Mouse (Mus musculus) lung, postnatal 36 days (tissue): ENCODE data around the gene Pex6.
"Not testable (repeated sequence)": the region's sequence is repeated elsewhere in the genome, so short reads cannot be mapped to it uniquely, and the experiment has no call there.

Source experiments
- DNase-seq: peaks from one replicate; pipeline ENCODE4 v3.0.0; 2022; ENCODE audit warnings: mixed read lengths

Gene Pex6

DNA sequence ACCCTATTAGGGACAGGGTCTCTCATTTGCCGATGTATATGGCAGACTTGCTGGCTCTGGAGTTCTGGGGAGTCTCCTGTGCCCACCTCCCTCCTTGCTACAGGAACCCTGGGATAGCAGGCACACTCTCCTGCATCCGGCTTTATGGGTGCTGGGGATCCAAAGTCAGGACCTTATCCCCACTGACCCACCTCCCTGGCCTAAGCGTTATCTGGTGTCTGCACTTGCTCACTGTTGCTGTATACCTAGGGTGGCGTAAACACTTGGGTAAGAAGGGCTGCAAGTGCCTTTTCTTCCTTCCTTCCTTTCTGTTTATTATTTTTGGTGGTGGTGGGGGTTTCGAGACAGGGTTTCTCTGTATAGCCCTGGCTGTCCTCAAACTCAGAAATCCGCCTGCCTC, 30.0 kb downstream of the Pex6 start:
- no peak for DNase-seq

DNA sequence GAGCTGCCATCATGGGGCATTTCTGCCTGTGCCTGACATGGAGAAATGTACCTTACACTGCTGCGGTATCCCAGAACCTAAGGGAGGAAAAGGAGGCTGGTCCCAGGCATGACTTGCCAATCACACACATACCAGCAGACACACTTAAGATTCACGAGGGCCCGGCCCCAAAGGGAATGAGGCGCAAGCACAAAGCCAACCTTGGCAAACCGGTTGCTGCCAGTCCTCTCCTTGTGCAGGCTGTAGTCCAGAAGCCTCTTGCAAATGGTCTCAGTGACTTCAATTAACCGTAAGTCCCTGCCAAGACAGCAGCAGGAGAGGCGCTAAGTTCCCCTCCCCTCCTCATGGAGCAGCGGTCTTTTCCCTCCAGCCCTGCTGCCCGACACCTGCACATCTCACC, 31.7 kb downstream of the Pex6 start:
- DNase-seq = peak; percentile 76

- DNase-seq = no peak
These were observed 34.2 kb downstream of the Pex6 start for GRCm38 (mm10) chr17:46745506-46745905.

DNA sequence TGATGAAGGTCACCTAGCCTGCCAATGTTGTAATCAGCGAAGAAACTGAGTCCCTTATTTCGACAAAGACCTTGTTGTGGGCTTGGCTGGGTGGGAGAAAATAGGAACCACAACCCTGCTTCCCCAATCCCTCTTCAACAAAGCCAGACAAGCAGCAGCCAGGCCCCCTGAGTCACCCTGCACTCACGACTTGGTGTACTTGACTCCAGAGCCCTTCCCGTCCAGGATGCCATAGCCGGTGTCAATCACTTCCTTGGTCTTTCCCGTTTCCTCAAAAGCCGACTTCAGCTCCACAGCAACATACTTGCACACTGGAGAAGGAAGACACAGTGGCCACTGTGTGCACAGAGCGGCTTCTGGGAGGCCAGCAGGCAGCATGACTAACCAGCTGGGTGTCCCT, 36.0 kb downstream of the Pex6 start:
- peak; percentile 39 for DNase-seq

- DNase-seq = no peak
These were observed 36.5 kb downstream of the Pex6 start for GRCm38 (mm10) chr17:46747806-46748205.

- no peak for DNase-seq
These were observed 38.0 kb downstream of the Pex6 start for GRCm38 (mm10) chr17:46749282-46749681.

GRCm38 (mm10) chr17:46750580-46750979, 39.3 kb downstream of the Pex6 start:
- no peak for DNase-seq

DNA sequence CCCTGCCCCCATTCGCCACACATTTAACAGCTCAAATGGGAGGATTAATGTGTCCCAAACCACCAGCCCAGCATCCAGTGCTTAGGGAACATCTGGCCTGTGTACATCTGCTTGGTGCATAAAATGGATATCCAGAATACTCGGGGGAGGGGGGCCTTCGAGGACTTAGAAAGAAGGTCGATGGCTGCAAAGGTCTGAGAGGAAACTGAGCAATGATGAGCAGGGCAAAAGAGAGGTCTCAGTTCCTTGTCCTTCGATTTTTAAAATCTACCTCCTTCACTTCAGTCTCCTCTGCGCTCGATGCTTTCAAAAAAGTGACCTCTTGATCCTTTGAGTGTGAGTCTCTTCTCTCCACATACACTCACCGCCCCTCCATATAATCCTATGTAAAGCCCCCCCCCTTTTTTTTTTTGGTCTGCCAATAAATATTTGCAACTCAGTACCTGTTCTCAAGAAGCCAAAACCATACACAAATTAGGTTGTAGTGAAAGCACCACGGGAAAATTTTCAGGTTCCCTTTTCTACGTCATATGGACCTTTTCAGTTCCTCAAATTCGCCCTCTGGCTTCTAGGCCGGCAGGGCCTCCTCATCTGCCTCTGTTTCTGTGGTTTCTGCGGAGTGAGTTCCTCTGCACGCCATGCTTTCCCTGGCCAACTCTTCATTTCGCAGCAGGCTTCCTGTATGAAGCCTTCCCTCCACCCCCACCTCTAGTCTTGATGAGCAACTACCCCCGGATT, 40.0 kb downstream of the Pex6 start:
- peak; percentile 76 for DNase-seq

- DNase-seq = peak; percentile 99
These were observed 40.7 kb downstream of the Pex6 start, which contains the start of gene Cnpy3 for GRCm38 (mm10) chr17:46751794-46752556. TSS of gene Cnpy3 (minus strand) at chr17:46752214.

DNA sequence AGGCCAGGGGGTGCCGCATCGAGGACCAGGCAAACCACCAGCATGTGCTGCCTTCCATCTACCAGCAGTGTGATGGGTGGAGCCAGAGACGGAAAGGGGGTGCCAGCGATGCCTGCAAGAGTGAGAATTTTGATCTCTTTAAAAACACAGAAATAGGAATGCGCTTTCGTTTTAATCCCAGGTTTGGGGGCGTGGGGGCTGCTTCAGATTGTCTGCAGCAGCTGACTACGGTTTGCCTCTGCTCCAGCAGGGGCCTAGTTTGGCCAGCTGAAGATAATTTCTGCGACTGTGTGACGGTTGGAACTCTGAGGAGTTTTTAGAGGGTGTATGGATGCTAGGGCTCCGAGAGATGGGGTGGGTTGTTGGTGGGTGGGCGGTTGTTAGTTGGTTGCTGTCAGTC, 47.5 kb downstream of the Pex6 start:
- no peak for DNase-seq

DNA sequence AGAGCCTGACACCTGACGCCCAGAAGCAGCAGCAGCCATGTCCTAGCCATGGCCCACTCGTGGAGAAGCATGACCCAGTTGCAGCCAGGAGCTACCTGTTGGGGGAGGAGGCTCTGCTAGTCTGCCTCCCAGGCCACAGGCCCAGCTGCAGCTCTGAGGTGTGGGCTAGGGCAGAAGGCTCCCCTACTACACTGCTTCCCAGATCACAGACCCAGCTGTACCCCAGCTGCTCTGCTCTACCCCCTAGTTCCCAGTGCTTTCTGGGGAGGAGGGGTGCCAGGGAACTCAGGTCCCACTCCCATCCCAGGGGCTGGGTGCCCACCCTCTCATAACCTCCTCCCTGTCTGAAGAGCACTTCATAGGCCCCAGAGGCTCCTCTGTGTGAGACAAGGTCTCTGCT, 52.3 kb downstream of the Pex6 start, which contains the start of gene Ptcra:
TSS of gene Ptcra (minus strand) at position 169 of the 400 bp plus-strand sequence.
- no peak for DNase-seq

DNA sequence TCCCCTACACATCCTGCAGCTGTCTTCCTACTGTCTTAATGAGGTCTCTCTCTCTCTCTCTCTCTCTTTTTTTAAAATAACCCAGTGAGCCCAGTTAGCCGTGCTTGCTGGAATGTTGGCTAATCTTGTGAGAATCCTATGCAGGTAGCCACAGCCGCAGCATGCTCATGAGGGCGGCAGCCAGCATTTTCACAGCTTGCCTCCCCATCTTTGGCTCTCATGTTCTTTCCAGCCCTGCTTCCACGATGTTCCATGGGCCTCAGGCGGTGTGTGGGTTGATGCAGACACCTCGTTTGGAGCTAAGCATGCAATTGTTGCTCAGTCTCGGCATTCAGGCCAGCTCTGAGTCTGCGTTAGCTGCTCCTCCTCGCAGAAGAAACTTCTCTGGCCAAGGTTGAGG, 53.7 kb downstream of the Pex6 start:
- not testable (repeated sequence) for DNase-seq

DNA sequence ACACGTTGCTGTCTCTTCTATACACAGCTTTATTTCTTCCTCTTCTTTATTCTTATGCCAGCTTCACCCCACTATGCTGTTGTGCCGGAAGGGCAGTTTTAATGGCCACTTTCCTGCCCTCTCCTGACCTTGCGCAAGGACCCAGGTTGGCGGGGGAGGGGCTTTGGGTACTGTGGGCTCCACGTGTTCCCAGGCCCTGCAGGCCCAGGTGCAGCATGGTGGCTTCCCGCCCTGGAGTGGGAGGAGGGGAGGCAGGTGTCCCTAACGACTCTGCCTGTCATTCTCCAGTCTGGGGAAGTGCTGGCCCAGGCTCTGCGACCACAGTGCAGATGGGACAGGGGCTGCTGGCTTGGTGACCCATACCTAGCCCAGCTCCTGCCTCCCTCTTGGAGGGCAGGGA, 56.6 kb downstream of the Pex6 start:
- DNase-seq = peak; percentile 75

- no peak for DNase-seq
These were observed 59.3 kb downstream of the Pex6 start for GRCm38 (mm10) chr17:46770546-46770945.

GRCm38 (mm10) chr17:46771025-46771424, 59.8 kb downstream of the Pex6 start:
- no peak for DNase-seq

DNA sequence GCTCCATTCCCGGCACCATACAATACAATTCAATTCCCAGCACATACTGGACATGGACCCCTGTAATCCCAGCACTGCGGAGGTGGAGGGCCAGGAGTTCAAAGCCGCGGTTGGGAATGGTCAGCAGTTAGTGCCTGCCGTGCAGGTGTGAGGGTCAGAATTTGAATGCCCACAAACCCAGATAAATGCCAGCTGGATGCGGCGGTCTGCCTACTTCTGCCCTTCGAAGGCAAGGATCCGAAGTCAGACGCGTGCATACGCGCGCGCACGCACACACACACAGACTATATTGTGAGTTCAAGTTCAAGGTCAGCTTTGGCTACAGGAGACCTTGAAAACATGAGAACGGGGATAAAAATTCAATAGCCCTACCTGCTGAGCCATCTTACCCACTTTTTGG, 60.4 kb downstream of the Pex6 start:
- DNase-seq = no peak

- DNase-seq = no peak
These were observed 60.8 kb downstream of the Pex6 start for GRCm38 (mm10) chr17:46772038-46772403.

- DNase-seq = peak; percentile 92
These were observed 61.4 kb downstream of the Pex6 start, which contains the start of gene 2310039H08Rik for GRCm38 (mm10) chr17:46772404-46773277. TSS of gene 2310039H08Rik (plus strand) at chr17:46772635.

DNA sequence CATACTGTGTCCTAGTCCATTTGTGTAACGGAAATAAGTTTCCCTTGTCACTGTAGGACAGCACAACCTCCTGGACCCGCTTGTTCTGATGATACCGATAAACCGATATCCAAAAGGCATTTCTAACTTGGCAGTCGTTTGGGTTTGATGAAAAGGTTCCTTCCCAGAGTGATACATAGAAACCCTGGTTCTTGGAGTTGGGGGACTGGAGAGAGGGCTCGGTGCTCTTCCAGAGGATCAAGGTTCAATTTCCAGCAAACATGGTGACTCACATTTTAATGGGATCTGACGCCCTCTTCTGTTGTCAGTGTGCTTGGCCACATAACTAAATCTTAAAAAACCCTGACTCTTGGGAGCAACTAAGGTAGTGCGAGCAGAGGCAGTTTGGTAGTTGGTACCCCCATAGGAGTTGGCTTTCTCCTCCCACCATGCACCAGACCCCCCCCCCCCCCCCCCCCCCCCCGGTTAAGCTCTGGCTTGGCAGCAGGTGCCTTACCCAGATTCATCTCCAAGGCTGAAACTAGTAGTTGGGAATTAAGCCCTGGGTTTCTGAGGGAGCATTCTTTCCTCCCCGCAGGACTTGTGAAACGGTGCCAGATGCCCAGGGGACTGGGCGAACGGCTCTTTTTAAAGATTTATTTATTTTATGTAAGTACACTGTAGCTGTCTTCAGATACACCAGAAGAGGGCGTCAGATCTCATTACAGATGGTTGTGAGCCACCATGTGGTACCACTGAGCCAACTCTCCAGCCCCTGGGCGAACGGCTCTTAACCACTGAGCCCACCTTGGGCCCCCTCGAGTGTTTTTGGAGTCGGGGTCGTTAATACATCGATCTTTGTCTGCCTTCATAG, 62.2 kb downstream of the Pex6 start:
- DNase-seq = no peak

- DNase-seq = no peak
These were observed 62.8 kb downstream of the Pex6 start for GRCm38 (mm10) chr17:46774131-46774472.

GRCm38 (mm10) chr17:46775070-46775469, 63.8 kb downstream of the Pex6 start:
- DNase-seq = no peak
